Mouse (Mus musculus) forebrain, embryonic 12.5 days (tissue): ENCODE measurements around the gene Gspt1. TPM values are rescaled to one million over a fixed set of nuclear protein-coding genes. Genes with fewer than 3 reads are reported as not detected.

ENCODE experiments used
- ATAC-seq: fragments of 200-750 bp; cut with Nextera tagmentation; 2 replicates; pipeline ENCODE4 v1.8.0; 2017; ENCODE audit warnings: moderate TSS enrichment; ENCODE audit not compliant: low FRiP score
- H3K27ac ChIP-seq: fragments of 300-500 bp; sonication (generic); 2 replicates; pipeline ENCODE4 v1.5.1; 2016; ENCODE audit warnings: mild to moderate bottlenecking
- H3K27me3 ChIP-seq: fragments of 300-500 bp; sonication (generic); 2 replicates; pipeline ENCODE4 v1.6.1; 2016; ENCODE audit warnings: mild to moderate bottlenecking
- H3K36me3 ChIP-seq: fragments of 300-500 bp; sonication (generic); replicated peaks from 2 replicates; pipeline ENCODE4 v1.6.1; 2016; ENCODE audit warnings: mild to moderate bottlenecking
- H3K4me1 ChIP-seq: fragments of 300-500 bp; sonication (generic); 2 replicates; pipeline ENCODE4 v1.6.1; 2016
- H3K4me2 ChIP-seq: fragments of 300-500 bp; sonication (generic); 2 replicates; pipeline ENCODE4 v1.6.1; 2016; ENCODE audit warnings: mild to moderate bottlenecking, moderate library complexity
- H3K4me3 ChIP-seq: fragments of 300-500 bp; sonication (generic); replicated peaks from 2 replicates; pipeline ENCODE4 v1.5.1; 2016; ENCODE audit warnings: mild to moderate bottlenecking
- H3K9ac ChIP-seq: fragments of 300-500 bp; sonication (generic); 2 replicates; pipeline ENCODE4 v1.6.1; 2016; ENCODE audit warnings: mild to moderate bottlenecking
- H3K9me3 ChIP-seq: fragments of 300-500 bp; sonication (generic); 2 replicates; pipeline ENCODE4 v1.6.1; 2016
- WGBS: fragments of 180-500 bp; shearing (Covaris S2); methylation state at CpG from one replicate; pipeline ENCODE4 v1.1.7; 2016; 5-methylcytosine and 5-hydroxymethylcytosine counted together
- polyA plus RNA-seq: library from polyadenylated mRNA; unstranded; fragments of >200 nt; fragmentation: Nextera tagmentation; extraction: Ambion mirVana; gene quantifications from 2 replicates; pipeline ENCODE4 v1.2.1, GENCODE M21; 2016

Gspt1 gene
- polyA plus RNA-seq, 1 experiment from 2014 or later = 103 TPM

GRCm38 (mm10) chr16:11266556-11266955 is 12.4 kb upstream of the Gspt1 start:
- H3K4me1 ChIP-seq = no peaks in the 10 kb centered on the region
- no peak overlapping the region for H3K9ac ChIP-seq
- H3K9me3 ChIP-seq = no peaks in the 10 kb centered on the region
- no peak overlapping the region for H3K4me3 ChIP-seq
- no peak overlapping the region for H3K27ac ChIP-seq
- no peak overlapping the region for H3K4me2 ChIP-seq
- H3K36me3 ChIP-seq = no peaks in the 10 kb centered on the region
- whole genome bisulfite sequencing = 85% methylated on average over 2 of the region's 2 CpGs
- ATAC-seq = no peak
- H3K27me3 ChIP-seq = 0 out of 2 replicates have a peak, but pooled peaks cover 2% of the 10 kb centered on the region

DNA sequence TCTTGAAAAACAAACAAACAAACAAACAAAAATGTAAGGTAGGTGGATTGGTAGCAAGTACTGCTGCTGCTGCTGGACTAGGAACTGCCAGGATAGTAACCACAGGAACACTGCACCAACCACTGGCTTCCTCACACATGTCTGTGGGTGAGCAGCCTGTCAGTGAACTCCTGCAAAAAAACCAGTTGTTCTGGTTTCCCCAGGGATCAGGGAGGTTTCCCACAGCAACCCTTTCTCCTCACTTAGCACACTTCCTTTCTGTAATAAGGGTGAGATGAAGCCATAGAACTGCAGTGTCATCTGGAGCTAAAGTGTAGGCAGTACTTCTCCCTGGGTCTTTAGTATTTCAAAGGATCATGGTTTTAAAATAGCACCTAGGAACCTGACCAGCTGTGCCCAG is 9.1 kb upstream of the Gspt1 start:
- no peak overlapping the region for H3K9ac ChIP-seq

GRCm38 (mm10) chr16:11254723-11255164 is 619 bp upstream of the Gspt1 start:
- Histone ChIP-seq H3K4me3 (peak overlapping the region; percentile 91), H3K4me2 (peak overlapping the region; percentile 59), H3K27ac (peak overlapping the region; percentile 83), H3K9ac (peak overlapping the region; percentile 54), H3K9me3 (no peaks in the 10 kb centered on the region), H3K27me3 (no peaks in the 10 kb centered on the region), H3K36me3 (no peaks in the 10 kb centered on the region), H3K4me1 (peaks cover 15% of the 10 kb centered on the region)
- ATAC-seq = no peak; the same call in 1 of the 2 replicates
- WGBS = 21% methylated on average over 10 of the region's 10 CpGs

More for the DNA sequence above, 9.1 kb upstream of the Gspt1 start:
- H3K36me3 ChIP-seq = no peaks in the 10 kb centered on the region
- H3K4me1 ChIP-seq = no peaks in the 10 kb centered on the region
- no peaks in the 10 kb centered on the region for H3K9me3 ChIP-seq
- H3K4me3 ChIP-seq = no peak overlapping the region
- no peak overlapping the region for H3K27ac ChIP-seq
- no peak for ATAC-seq
- H3K27me3 ChIP-seq = no peaks in the 10 kb centered on the region
- no peak overlapping the region for H3K4me2 ChIP-seq

- Histone ChIP-seq H3K27ac (peak overlapping the region; percentile 93), H3K36me3 (no peaks in the 10 kb centered on the region), H3K9me3 (no peaks in the 10 kb centered on the region), H3K27me3 (no peaks in the 10 kb centered on the region), H3K4me3 (peak overlapping the region; percentile 91), H3K4me1 (peaks cover 15% of the 10 kb centered on the region), H3K4me2 (peak overlapping the region; percentile 85), H3K9ac (peak overlapping the region; percentile 92)
- peak; percentile 3; the same call in 1 of the 2 replicates for ATAC-seq
- 0% methylated on average over 56 of the region's 58 CpGs for WGBS
These were observed 877 bp downstream of the Gspt1 start for GRCm38 (mm10) chr16:11253065-11253831.

GRCm38 (mm10) chr16:11247791-11248190 is 6.3 kb downstream of the Gspt1 start:
- H3K27me3 ChIP-seq = no peaks in the 10 kb centered on the region
- 86% methylated on average over 2 of the region's 2 CpGs for WGBS
- H3K9ac ChIP-seq = no peak overlapping the region
- no peak overlapping the region for H3K27ac ChIP-seq
- no peaks in the 10 kb centered on the region for H3K36me3 ChIP-seq
- no peaks in the 10 kb centered on the region for H3K9me3 ChIP-seq
- no peak overlapping the region for H3K4me2 ChIP-seq
- ATAC-seq = no peak
- H3K4me3 ChIP-seq = no peak overlapping the region
- peaks cover 12% of the 10 kb centered on the region for H3K4me1 ChIP-seq

- Histone ChIP-seq H3K9me3 (no peaks in the 10 kb centered on the region), H3K36me3 (no peaks in the 10 kb centered on the region), H3K27me3 (no peaks in the 10 kb centered on the region), H3K27ac (no peak overlapping the region), H3K9ac (no peak overlapping the region), H3K4me3 (no peak overlapping the region), H3K4me2 (no peak overlapping the region), H3K4me1 (peaks cover 1% of the 10 kb centered on the region; the same call in 1 of the 2 replicates)
- no peak for ATAC-seq
- WGBS = 89% methylated on average over 9 of the region's 9 CpGs
These were observed 8.4 kb downstream of the Gspt1 start for GRCm38 (mm10) chr16:11245767-11246166.

DNA sequence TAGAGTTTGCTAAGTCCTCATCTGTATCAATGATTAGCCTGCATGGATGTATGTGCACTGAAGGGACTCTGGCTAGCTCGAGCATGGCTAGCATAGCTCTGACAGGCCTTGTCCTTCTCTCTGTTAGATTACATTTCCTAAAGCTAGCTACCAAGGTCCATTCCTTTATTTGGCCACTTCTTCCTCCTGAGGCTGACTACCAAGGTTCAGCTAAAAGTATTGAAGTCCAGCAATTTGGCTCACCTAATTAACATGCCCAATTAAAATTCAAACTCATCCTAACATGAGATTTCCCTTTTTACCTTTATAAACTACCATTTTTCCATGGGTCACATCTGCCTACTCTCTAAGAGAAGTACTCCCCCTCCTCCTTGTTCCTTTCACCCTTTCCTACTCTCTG is 11.7 kb downstream of the Gspt1 start:
- no peak for ATAC-seq
- Histone ChIP-seq H3K9ac (no peak overlapping the region), H3K36me3 (peaks cover 10% of the 10 kb centered on the region), H3K27me3 (no peaks in the 10 kb centered on the region), H3K4me3 (no peak overlapping the region), H3K4me2 (no peak overlapping the region), H3K9me3 (no peaks in the 10 kb centered on the region), H3K4me1 (no peaks in the 10 kb centered on the region; the same call in 1 of the 2 replicates), H3K27ac (no peak overlapping the region)
- 95% methylated on average over 1 of the region's 1 CpGs for WGBS

GRCm38 (mm10) chr16:11217801-11218200 is 36.3 kb downstream of the Gspt1 start:
- no peak overlapping the region for H3K4me3 ChIP-seq

GRCm38 (mm10) chr16:11203600-11204390 is 50.3 kb downstream of the Gspt1 start:
- WGBS = 10% methylated on average over 24 of the region's 24 CpGs
- Histone ChIP-seq H3K27ac (no peak overlapping the region; the same call in 1 of the 2 replicates), H3K4me2 (peak overlapping the region; percentile 88), H3K36me3 (peaks cover 40% of the 10 kb centered on the region), H3K9ac (peak overlapping the region; percentile 91), H3K4me1 (peaks cover 30% of the 10 kb centered on the region), H3K27me3 (no peaks in the 10 kb centered on the region), H3K4me3 (peak overlapping the region; percentile 94), H3K9me3 (no peaks in the 10 kb centered on the region)
- peak; percentile 55 for ATAC-seq

More at GRCm38 (mm10) chr16:11217801-11218200, 36.3 kb downstream of the Gspt1 start:
- Histone ChIP-seq H3K4me1 (no peaks in the 10 kb centered on the region), H3K27ac (no peak overlapping the region), H3K4me2 (no peak overlapping the region), H3K9me3 (no peaks in the 10 kb centered on the region), H3K9ac (no peak overlapping the region), H3K27me3 (no peaks in the 10 kb centered on the region), H3K36me3 (peaks cover 68% of the 10 kb centered on the region)
- no peak for ATAC-seq
- 87% methylated on average over 3 of the region's 3 CpGs for WGBS

DNA sequence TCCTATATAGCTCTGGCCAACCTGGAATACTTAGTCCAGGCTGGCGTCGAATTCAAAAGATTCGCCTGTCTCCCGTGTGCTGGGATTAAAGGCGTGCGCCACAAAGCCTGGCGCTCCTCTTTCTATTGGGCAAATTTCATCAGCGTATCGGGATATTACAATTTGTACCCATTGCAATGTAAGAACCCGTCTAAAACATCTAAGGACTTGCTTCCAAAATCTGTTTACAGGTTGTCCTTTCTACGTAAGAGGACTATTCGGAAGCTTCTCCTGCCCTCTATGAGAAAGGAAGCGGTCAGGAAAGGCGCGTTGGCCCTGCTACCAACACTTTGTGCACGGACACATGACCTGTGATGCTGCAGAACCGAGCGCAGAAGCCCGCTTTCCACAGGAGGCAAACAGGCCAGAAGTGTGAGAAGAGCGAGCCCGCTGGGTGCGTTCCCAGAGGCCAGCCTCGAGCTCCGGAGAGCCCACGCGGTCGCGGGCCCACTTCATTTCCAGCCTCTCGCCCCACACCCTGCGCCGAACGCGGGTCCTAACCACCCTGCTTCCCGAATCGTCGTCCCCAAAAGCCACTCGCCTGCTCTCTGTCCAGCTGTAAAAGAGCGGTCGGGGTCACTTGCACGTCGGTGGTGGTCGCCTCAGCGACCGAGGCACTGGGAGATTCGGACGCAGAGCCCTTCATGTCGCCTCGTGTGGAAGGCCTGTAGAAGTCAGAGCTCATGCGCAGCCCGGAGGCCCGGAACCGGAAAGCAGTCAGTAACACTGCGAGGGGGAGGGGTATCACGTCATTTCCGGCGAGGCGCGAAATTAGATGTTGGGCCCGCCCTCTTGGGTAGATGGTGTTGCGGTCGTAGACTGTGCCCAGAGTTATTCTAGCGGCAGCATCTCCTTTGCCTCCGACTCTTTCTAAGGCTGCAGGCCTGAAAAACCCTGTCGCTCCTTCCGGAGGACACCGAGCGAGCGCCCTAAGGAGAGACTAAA is 51.3 kb downstream of the Gspt1 start, which contains the start of gene Rsl1d1:
TSS of gene Rsl1d1 (minus strand) at position 761 of the 984 bp plus-strand sequence.
- no peaks in the 10 kb centered on the region for H3K9me3 ChIP-seq
- peaks cover 43% of the 10 kb centered on the region for H3K36me3 ChIP-seq
- H3K27me3 ChIP-seq = no peaks in the 10 kb centered on the region

DNA sequence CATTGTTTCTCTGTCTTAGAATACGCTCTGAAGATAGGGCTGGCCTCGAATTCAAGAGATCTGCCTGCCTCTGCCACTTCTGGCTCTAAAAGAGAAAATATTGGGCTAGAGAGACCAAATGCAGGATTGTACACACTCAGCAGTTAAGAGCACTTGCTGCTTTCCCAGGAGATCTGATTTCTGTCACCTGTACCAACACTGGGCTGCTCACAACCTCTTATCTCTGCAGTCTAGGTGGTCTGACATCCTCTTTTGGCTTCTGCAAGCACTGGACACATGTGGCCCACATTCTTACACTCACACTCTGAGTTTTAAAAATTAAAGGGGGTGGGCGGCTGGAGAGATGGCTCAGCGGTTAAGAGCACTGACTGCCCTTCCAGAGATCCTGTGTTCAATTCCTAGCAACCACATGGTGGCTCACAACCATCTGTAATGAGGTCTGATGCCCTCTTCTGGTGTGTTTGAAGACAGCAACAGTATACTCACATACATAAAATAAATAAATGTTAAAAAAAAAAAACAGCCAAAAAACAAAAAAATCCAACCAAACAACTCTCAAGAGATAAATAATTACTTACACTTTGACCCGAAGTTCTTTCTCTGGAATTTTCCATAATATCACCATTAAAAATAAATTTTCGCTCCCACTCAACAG is 52.3 kb downstream of the Gspt1 start:
- 74% methylated on average over 6 of the region's 6 CpGs for WGBS
- Histone ChIP-seq H3K4me1 (peaks cover 30% of the 10 kb centered on the region), H3K9me3 (no peaks in the 10 kb centered on the region), H3K36me3 (peaks cover 52% of the 10 kb centered on the region), H3K9ac (peak overlapping the region; percentile 91), H3K27me3 (no peaks in the 10 kb centered on the region), H3K27ac (no peak overlapping the region), H3K4me2 (peak overlapping the region; percentile 88), H3K4me3 (peak overlapping the region; percentile 94)
- no peak for ATAC-seq

More for the DNA sequence above, 51.3 kb downstream of the Gspt1 start, which contains the start of gene Rsl1d1:
- peaks cover 30% of the 10 kb centered on the region for H3K4me1 ChIP-seq
- peak; percentile 99 for ATAC-seq
- WGBS = under 1% methylated on average over 68 of the region's 68 CpGs
- peak within 1 kb of the TSS; percentile 91 for H3K9ac ChIP-seq
- peak within 1 kb of the TSS; percentile 88 for H3K4me2 ChIP-seq
- H3K4me3 ChIP-seq = peak within 1 kb of the TSS; percentile 94
- peak within 1 kb of the TSS; percentile 54 for H3K27ac ChIP-seq
